Mouse (Mus musculus) left cerebral cortex, postnatal 10 days (tissue): ENCODE results near the gene Mylpf. TPM values are rescaled to one million over a fixed set of nuclear protein-coding genes. Genes with fewer than 3 reads are reported as not detected.

Experiments
- DNase-seq, 2 experiments: peaks; one replicate each; pipeline ENCODE4 v3.0.0; 2021 to 2022; ENCODE audit warnings: low spot score in 2 of 2, mixed read lengths in 1 of 2; ENCODE audit errors: extremely low spot score in 1 of 2
- intact Hi-C: fragments of 180-260 bp; cut with DNase I; formaldehyde crosslinking; loops from one replicate; pipeline ENCODE4 v1.15.1; 2025
- total RNA-seq, 2 experiments: library from RNA; stranded (reverse); gene quantifications; 2 replicates each; pipeline ENCODE4 v1.2.3; 2021

The Mylpf gene
- total RNA-seq, 2 experiments from 2014 or later = 1.2 TPM; not detected in 1

GRCm38 (mm10) chr7:127195544-127196295, 13.0 kb upstream of the Mylpf start, which contains the start of gene Cd2bp2:
Gene Cd2bp2, minus strand, starts transcription at chr7:127196050.
- peak; percentile 96 to 98 for DNase-seq
- intact Hi-C loops = no loop called here

GRCm38 (mm10) chr7:127196484-127196883, 12.2 kb upstream of the Mylpf start:
- DNase-seq = no peak
- intact Hi-C loops = no loop called here

- intact Hi-C loops = no loop called here
- no peak for DNase-seq
Measured at GRCm38 (mm10) chr7:127206606-127207005, 2.1 kb upstream of the Mylpf start.

DNA sequence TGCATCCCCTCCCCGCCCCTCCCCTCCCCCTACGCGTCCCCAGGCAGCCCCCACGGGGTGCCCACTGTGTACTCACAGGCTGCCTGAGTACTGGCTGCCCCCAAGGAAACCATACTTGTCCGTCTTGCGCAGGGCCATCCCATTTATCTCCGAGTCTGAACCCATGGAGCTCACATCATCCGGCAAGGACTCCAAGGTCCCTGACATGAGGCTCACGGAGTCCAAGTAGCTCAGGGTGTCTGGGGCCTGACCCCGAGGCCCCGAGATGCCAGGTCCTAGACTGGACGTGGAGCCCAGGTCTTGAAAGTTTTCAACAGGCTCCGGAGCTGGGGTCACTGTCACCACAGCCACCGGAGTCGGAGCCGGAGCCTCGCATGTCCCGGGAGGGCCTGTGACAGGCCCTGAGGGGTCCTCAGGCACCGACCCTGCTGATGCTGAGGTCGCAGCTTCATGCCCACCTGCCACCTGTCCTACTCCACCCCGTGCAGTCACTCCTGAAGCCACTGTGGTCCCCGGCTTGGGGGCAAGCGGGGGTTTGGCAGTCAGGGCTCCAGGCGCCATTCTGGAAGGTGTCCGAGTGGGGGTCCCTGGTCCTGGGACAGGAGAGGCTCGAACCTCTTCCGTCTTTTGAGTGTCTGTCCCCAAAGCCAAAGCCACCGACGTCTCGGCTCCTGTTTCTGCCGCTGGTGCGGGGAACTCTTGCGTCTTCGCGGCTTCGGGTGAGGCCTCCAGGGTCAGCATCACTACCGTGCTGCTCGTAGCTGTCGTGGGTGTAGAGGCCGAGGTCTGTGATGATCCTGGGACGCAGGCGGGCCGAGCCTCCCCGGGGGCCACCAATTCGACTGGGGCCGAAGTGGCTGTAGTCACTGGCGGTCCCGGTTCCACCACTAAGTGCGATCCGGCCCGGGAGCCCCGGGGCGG, 1.1 kb upstream of the Mylpf start:
- DNase-seq = no peak
- intact Hi-C loops = no loop called here

GRCm38 (mm10) chr7:127208295-127208552, 466 bp upstream of the Mylpf start, which contains the start of gene Tbc1d10b:
Gene Tbc1d10b, minus strand, starts transcription at chr7:127208468.
- intact Hi-C loops = no loop called here

DNA sequence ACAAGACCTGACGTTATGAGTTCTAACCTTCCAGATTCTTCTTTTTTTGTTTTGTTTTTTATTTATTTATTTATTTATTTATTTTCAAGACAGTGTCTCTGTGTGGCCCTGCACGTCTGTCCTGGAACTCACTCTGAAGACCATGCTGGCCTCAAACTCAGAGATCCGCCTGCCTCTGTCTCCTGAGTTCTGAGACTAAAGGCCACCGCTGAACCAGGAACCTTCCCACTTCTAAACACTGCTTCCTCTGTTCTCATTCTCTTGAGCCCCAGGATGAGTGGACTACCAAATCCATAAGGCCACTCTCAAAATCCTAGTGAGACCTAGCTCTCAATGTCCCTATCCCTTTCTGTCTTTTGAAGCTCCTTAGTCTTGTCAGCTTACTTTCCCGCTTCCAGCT, 1.2 kb downstream of the Mylpf start:
- intact Hi-C loops = no loop called here
- DNase-seq = no peak

More at GRCm38 (mm10) chr7:127208295-127208552, 466 bp upstream of the Mylpf start, which contains the start of gene Tbc1d10b:
- no peak for DNase-seq

GRCm38 (mm10) chr7:127210266-127210665, 1.6 kb downstream of the Mylpf start:
- DNase-seq = no peak
- intact Hi-C loops = no loop called here

- intact Hi-C loops = no loop called here
- DNase-seq = no peak
Measured at GRCm38 (mm10) chr7:127211014-127211745, 2.5 kb downstream of the Mylpf start.

GRCm38 (mm10) chr7:127212432-127213250, 4.0 kb downstream of the Mylpf start:
- no peak for DNase-seq
- intact Hi-C loops = no loop called here

GRCm38 (mm10) chr7:127213485-127213884, 4.8 kb downstream of the Mylpf start:
- DNase-seq = no peak

DNA sequence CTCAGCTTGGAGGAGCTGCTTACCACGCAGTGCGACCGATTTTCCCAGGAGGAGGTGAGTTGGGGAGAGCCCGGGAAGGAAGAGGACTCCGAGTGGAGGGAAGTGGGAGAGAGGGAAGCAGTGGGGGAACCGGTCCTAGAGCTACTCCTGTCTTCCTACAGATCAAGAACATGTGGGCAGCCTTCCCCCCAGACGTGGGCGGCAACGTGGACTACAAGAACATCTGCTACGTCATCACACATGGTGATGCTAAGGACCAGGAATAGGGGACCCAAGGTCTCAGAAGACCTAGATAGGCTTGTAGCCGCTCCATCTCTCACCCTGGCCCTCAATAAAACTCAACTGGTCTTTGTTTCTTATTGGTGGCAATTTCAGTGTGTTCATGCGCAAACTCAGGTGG, 5.2 kb downstream of the Mylpf start:
- intact Hi-C loops = no loop called here
- no peak for DNase-seq

More at GRCm38 (mm10) chr7:127213485-127213884, 4.8 kb downstream of the Mylpf start:
- intact Hi-C loops = no loop called here

- no peak for DNase-seq
- intact Hi-C loops = no loop called here
Measured at GRCm38 (mm10) chr7:127214521-127214920, 5.8 kb downstream of the Mylpf start.

DNA sequence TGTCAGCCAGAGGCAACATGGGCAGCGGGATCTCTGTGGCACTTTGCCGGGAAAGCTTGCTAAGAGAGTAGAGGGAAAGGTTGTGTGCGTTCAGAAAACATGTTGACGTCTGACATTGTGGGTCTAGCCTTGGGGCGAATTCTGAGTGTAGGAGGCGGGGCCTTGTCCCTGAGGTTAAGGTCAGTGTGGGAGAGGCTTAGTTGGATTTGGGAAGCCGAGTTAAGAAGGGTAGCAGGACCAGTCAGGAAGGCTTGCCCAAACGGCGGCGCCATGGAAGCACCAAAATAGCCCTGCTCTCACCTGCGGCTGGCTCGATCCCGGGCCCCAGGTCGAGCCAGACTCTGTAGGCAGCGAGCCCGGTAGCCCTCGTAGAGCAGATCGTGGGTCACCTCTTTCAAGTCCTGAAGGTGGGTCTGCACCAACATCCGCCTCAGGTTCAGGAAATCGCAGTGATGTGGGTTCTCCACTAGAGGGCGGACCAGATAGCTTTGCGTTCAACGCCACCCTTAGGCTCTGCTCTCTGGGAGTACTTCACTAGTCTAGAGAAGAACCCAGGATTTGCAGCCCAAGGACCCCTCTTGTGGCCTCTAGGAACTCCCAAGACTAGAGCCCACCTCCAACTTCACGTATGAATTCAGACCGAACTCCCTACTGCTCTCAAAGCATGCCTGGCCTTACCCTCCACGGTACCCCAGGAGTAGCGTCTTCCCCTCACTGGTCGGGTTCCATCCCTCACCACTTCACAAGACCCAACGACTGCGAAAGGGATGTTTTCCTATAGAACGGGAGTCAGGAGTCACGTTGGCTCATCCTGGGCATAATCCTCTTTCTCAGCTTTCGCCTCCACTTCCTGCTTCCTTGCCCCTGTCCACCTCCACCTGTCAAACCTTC, 6.5 kb downstream of the Mylpf start:
- intact Hi-C loops = no loop called here
- DNase-seq = no peak

DNA sequence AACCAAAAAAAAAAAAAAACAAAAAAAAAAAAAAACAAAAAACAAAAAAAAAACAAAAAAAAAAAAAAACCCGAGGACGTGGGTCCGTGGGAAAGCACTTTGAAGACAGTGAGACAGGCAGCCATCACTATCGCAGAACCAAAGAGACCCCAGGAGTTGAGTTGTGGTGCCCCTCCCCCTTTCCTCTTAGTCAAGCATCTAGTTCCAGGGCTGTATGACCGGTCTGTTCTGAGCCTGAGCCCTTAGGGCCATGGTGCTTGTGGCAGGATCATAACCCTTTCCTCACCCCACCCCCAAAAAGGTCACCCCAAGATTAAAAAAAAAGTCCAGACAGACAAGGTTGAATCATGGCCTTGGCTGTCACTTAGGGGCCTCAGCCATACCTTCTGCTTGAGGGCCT, 7.6 kb downstream of the Mylpf start:
- intact Hi-C loops = no loop called here
- no peak for DNase-seq

DNA sequence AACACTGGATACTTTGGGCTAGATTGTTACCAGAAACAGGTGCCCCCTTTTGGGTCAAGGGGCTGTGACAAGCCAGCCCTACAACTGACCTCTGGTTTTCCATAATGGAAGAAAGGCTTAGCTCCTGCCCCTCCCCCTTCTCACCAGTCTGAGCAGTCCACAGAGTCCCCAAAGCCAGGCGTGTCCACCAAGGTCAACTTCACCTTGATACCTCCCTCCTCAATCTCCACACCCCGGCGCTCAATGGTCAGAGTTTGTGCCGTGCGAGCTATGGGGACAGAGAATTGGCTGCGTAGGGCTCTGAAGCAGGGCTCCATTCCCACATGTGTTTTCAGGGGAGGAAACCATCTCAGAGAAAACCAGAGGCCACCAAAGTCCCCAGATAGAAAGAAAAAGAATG, 8.8 kb downstream of the Mylpf start:
- DNase-seq = no peak
- intact Hi-C loops = no loop called here

GRCm38 (mm10) chr7:127217901-127218642, 9.4 kb downstream of the Mylpf start:
- intact Hi-C loops = no loop called here
- DNase-seq = no peak

- DNase-seq = no peak
- intact Hi-C loops = no loop called here
Measured at GRCm38 (mm10) chr7:127218670-127219069, 10.0 kb downstream of the Mylpf start.
